In genomic region chr15:85582356-85582910, GRCm38 (mm10) we compare ENCODE assay signal across 8 mouse cellular contexts. TPM values are rescaled to one million over a fixed set of nuclear protein-coding genes. Genes with fewer than 3 reads are reported as not detected.
A peak's percentile ranks its signal among the peaks of the same experiment; 100 is the strongest.
DNase-seq lines count a peak whose midpoint lies in the region; ATAC-seq lines count a peak whose summit lies in the region.

Gene Wnt7b (minus strand): TSS chr15:85582473.

- H3K36me3 ChIP-seq in limb, embryonic 12.5 days: no peaks in the 10 kb centered on the region
- H3K36me3 ChIP-seq in stomach, embryonic 14.5 days (ENCODE audit: control insufficient read depth, insufficient read depth, low read length): no peaks in the 10 kb centered on the region

- DNase-seq in embryo, embryonic 10 days (ENCODE audit: low spot score): peak; percentile 37
- no peak for DNase-seq in embryo, embryonic 11 days
- DNase-seq in urinary bladder, adult 2 months (ENCODE audit: low spot score): no peak
- no peak for DNase-seq in urinary bladder, postnatal 14 days (ENCODE audit: low spot score)
- DNase-seq in right cerebral cortex, postnatal 25 days: no peak

- H3K4me1 ChIP-seq in limb, embryonic 12.5 days (replicated peaks): peaks cover 29% of the 10 kb centered on the region
- peaks cover 17% of the 10 kb centered on the region; the same call in 1 of the 2 replicates for H3K4me1 ChIP-seq in stomach, embryonic 14.5 days (ENCODE audit: control insufficient read depth, insufficient read depth, low read length)

- peak within 1 kb of the TSS; percentile 54 for H3K9ac ChIP-seq in limb, embryonic 12.5 days (replicated peaks)
- no peak within 1 kb of the TSS for H3K9ac ChIP-seq in stomach, embryonic 14.5 days (replicated peaks; ENCODE audit: low read depth, low read length)

- peak within 1 kb of the TSS; percentile 55 for H3K4me3 ChIP-seq in limb, embryonic 12.5 days (replicated peaks)
- H3K4me3 ChIP-seq in stomach, embryonic 14.5 days (ENCODE audit: low read depth, low read length): peak within 1 kb of the TSS; percentile 47

- H3K9me3 ChIP-seq in limb, embryonic 12.5 days: peaks cover 7% of the 10 kb centered on the region; the same call in 1 of the 2 replicates
- H3K9me3 ChIP-seq in stomach, embryonic 14.5 days (ENCODE audit: control insufficient read depth, low read depth, low read length): no peaks in the 10 kb centered on the region

- H3K27ac ChIP-seq in limb, embryonic 12.5 days: peak within 1 kb of the TSS; percentile 41; the same call in 1 of the 2 replicates
- H3K27ac ChIP-seq in stomach, embryonic 14.5 days (ENCODE audit: low read length): no peak within 1 kb of the TSS

- peak within 1 kb of the TSS; percentile 88 for H3K4me2 ChIP-seq in limb, embryonic 12.5 days
- peak within 1 kb of the TSS; percentile 98 for H3K4me2 ChIP-seq in stomach, embryonic 14.5 days (replicated peaks; ENCODE audit: low read depth, low read length)

- H3K27me3 ChIP-seq in limb, embryonic 12.5 days: peaks cover 96% of the 10 kb centered on the region
- peaks cover 61% of the 10 kb centered on the region for H3K27me3 ChIP-seq in stomach, embryonic 14.5 days (ENCODE audit: control insufficient read depth, insufficient read depth, low read length)

- no peak for ATAC-seq in limb, embryonic 12.5 days (ENCODE audit: insufficient number of reproducible peaks, insufficient read depth, low FRiP score, low TSS enrichment, low read depth)
- no peak for ATAC-seq in stomach, embryonic 14.5 days (ENCODE audit: insufficient number of reproducible peaks, insufficient read depth, low FRiP score, low read depth)
- ATAC-seq in cerebellum, adult (ENCODE audit: insufficient number of reproducible peaks, low FRiP score, low TSS enrichment): no peak

- WGBS in limb, embryonic 12.5 days: 3% methylated on average over 19 of the region's 19 CpGs
- WGBS in stomach, embryonic 14.5 days: 3% methylated on average over 19 of the region's 19 CpGs

RNA-seq across cellular contexts. Expression of gene Wnt7b, which starts in this region (rescaled TPM):
- polyA plus RNA-seq in urinary bladder, adult 2 months (2012; rRNA removed): 15.3 and 15.9 TPM in 2 replicates
- polyA plus RNA-seq in limb, embryonic 12.5 days (2016; fragmentation: Nextera tagmentation; extraction: Ambion mirVana): 31.2 and 34.8 TPM in 2 replicates
- 0.75 and 2.5 TPM in 2 replicates for polyA plus RNA-seq in stomach, embryonic 14.5 days (2014; fragmentation: Nextera tagmentation; extraction: Ambion mirVana)
